Mouse (Mus musculus): ENCODE measurements around the gene Slc17a2. TPM values are rescaled to one million over a fixed set of nuclear protein-coding genes. Genes with fewer than 3 reads are reported as not detected.
"Not testable (repeated sequence)": the region's sequence is repeated elsewhere in the genome, so short reads cannot be mapped to it uniquely, and the experiment has no call there.

Slc17a2 gene
- polyA plus RNA-seq, 1 experiment from 2014 or later = 1.5 TPM

DNA sequence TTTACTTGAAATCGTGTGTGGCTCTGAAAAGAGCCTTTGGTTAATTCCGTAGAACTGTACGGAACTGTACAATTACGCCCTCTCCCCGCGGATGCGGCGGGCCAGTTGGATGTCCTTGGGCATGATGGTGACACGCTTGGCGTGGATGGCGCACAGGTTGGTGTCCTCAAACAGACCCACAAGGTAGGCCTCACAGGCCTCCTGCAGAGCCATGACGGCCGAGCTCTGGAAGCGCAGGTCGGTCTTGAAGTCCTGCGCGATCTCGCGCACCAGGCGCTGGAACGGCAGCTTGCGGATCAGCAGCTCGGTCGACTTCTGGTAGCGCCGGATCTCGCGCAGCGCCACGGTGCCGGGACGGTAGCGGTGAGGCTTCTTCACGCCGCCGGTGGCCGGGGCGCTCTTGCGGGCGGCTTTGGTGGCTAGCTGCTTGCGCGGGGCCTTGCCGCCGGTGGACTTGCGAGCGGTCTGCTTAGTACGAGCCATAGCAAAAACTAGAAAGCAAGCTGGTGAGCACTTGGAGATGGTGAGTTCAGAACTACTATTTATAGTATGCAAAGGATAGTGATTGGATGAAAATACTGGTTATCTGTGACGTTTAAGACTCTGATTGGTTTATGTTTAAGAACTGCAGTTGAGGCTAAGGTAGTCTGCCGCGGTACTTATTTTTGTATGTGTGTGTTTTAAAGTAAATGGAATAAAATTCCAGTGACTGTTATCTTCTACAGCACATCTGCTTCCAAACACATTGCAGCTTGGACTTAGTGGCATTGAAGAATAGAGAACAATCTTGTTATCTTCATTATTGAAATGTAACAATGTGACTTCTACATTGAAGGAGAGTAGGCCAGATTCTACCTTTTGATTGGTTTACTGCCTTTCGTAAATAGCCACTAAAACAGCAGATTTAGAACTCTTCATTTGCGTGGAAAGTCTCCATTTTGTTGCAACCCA is 44.6 kb upstream of the Slc17a2 start, which contains the start of gene Hist1h3a:
Hist1h3a (minus strand) TSS at position 516 of the 951 bp plus-strand sequence.
- H3K4me2 ChIP-seq (ENCODE audit: low read depth, low read length) = peak within 1 kb of the TSS; percentile 86
- H3K36me3 ChIP-seq (ENCODE audit: control insufficient read depth, insufficient read depth); H3K9me3 ChIP-seq (replicated peaks; ENCODE audit: control insufficient read depth, low read length); H3K27me3 ChIP-seq (ENCODE audit: control insufficient read depth, insufficient read depth, low read depth, low read length): not testable (repeated sequence)
- peak; percentile 56 for ATAC-seq (ENCODE audit: low read depth)
- peak within 1 kb of the TSS; percentile 67 for H3K4me3 ChIP-seq (ENCODE audit: low read depth, low read length)
- H3K27ac ChIP-seq (ENCODE audit: low read length) = peak within 1 kb of the TSS; percentile 96
- peak within 1 kb of the TSS; percentile 78 for H3K9ac ChIP-seq (ENCODE audit: low read depth, low read length)
- WGBS (ENCODE audit: insufficient replicate concordance) = under 1% methylated on average over 27 of the region's 52 CpGs
- peaks cover 46% of the 10 kb centered on the region for H3K4me1 ChIP-seq (ENCODE audit: control insufficient read depth, low read depth, low read length)

DNA sequence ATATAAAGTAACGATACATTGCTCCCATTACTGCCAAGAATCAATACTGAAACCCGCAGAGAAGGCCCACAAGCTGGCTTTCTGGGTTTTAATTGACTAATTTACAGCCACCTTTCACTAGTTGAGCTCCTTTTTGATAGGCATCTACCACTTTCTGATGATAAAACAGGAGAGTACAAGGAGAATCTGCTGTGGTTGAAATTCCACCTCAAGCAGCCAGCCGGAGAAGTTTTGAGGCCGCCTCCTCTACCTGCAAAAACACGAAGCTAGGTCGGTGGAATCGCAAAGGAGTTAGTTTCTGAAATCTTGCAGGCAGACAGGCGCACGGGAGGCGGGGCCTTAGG is 43.6 kb upstream of the Slc17a2 start:
- Histone ChIP-seq H3K9me3 (replicated peaks; ENCODE audit: control insufficient read depth, low read length) (no peaks in the 10 kb centered on the region), H3K4me2 (ENCODE audit: low read depth, low read length) (peak overlapping the region; percentile 86), H3K9ac (ENCODE audit: low read depth, low read length) (peak overlapping the region; percentile 78), H3K27me3 (ENCODE audit: control insufficient read depth, insufficient read depth, low read depth, low read length) (no peaks in the 10 kb centered on the region), H3K27ac (ENCODE audit: low read length) (peak overlapping the region; percentile 96), H3K36me3 (ENCODE audit: control insufficient read depth, insufficient read depth) (no peaks in the 10 kb centered on the region), H3K4me1 (ENCODE audit: control insufficient read depth, low read depth, low read length) (peaks cover 43% of the 10 kb centered on the region), H3K4me3 (ENCODE audit: low read depth, low read length) (peak overlapping the region; percentile 67)
- ATAC-seq (ENCODE audit: low read depth) = no peak
- 1% methylated on average over 10 of the region's 10 CpGs for WGBS (ENCODE audit: insufficient replicate concordance)

GRCm38 (mm10) chr13:23763586-23764323 is 43.0 kb upstream of the Slc17a2 start, which contains the start of gene Hist1h1a:
Hist1h1a (plus strand) TSS chr13:23763666.
- H3K4me1 ChIP-seq (ENCODE audit: control insufficient read depth, low read depth, low read length) = peaks cover 42% of the 10 kb centered on the region
- WGBS (ENCODE audit: insufficient replicate concordance) = 2% methylated on average over 34 of the region's 34 CpGs
- ATAC-seq (ENCODE audit: low read depth) = peak; percentile 47

DNA sequence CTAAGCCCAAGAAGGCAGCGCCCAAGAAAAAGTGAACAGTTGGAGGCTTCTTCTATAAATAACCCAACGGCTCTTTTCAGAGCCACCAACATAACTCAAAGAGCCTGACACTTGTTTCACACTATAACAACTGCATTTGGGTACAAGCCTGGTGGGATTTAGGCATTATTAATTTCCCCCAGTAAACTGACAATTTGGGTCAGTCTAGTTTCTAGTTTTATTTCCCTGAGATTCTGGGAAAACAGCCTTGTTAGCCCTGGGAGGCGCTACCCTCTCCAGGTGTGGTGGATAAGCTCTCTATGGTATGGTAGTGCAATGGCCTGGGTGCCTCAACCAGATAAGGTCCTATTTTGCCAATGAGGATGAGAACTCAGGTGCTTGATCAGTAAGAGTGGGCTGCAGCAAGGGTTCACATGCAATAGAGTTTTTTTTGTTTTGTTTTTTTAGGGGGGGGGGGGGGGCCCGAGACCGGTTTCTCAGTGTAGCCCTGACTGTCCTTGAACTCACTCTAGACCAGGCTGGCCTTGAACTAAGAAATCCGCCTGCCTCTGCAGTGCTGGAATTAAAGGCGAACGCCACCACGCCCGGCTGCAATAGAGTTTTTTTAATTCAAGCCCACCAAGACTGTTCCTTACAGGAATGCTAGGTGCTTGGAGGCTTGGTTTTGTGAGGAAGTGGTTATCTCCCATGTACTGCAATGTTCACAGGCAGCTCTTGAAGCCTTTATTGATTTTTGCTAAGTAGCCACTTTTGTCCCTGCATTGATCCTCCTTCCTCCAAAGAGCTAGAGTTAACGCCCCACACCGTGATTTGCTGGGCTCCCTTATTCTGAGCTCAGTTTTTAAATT is 42.2 kb upstream of the Slc17a2 start:
- peak overlapping the region; percentile 67 for H3K4me3 ChIP-seq (ENCODE audit: low read depth, low read length)
- no peaks in the 10 kb centered on the region for H3K27me3 ChIP-seq (ENCODE audit: control insufficient read depth, insufficient read depth, low read depth, low read length)
- peaks cover 35% of the 10 kb centered on the region for H3K4me1 ChIP-seq (ENCODE audit: control insufficient read depth, low read depth, low read length)
- no peaks in the 10 kb centered on the region for H3K9me3 ChIP-seq (replicated peaks; ENCODE audit: control insufficient read depth, low read length)
- peak overlapping the region; percentile 79 for H3K9ac ChIP-seq (ENCODE audit: low read depth, low read length)
- H3K4me2 ChIP-seq (ENCODE audit: low read depth, low read length) = peak overlapping the region; percentile 86
- WGBS (ENCODE audit: insufficient replicate concordance) = 22% methylated on average over 12 of the region's 12 CpGs
- no peak for ATAC-seq (ENCODE audit: low read depth)
- H3K27ac ChIP-seq (ENCODE audit: low read length) = peak overlapping the region; percentile 96
- no peaks in the 10 kb centered on the region for H3K36me3 ChIP-seq (ENCODE audit: control insufficient read depth, insufficient read depth)

More at GRCm38 (mm10) chr13:23763586-23764323, 43.0 kb upstream of the Slc17a2 start, which contains the start of gene Hist1h1a:
- Histone ChIP-seq H3K9me3 (replicated peaks; ENCODE audit: control insufficient read depth, low read length) (no peaks in the 10 kb centered on the region), H3K27ac (ENCODE audit: low read length) (peak within 1 kb of the TSS; percentile 96), H3K9ac (ENCODE audit: low read depth, low read length) (peak within 1 kb of the TSS; percentile 79), H3K4me3 (ENCODE audit: low read depth, low read length) (peak within 1 kb of the TSS; percentile 67), H3K36me3 (ENCODE audit: control insufficient read depth, insufficient read depth) (no peaks in the 10 kb centered on the region), H3K4me2 (ENCODE audit: low read depth, low read length) (peak within 1 kb of the TSS; percentile 86), H3K27me3 (ENCODE audit: control insufficient read depth, insufficient read depth, low read depth, low read length) (no peaks in the 10 kb centered on the region)

GRCm38 (mm10) chr13:23765172-23765513 is 41.6 kb upstream of the Slc17a2 start:
- Histone ChIP-seq H3K9me3 (replicated peaks; ENCODE audit: control insufficient read depth, low read length) (no peaks in the 10 kb centered on the region), H3K27me3 (ENCODE audit: control insufficient read depth, insufficient read depth, low read depth, low read length) (no peaks in the 10 kb centered on the region), H3K4me1 (ENCODE audit: control insufficient read depth, low read depth, low read length) (peaks cover 30% of the 10 kb centered on the region), H3K4me2 (ENCODE audit: low read depth, low read length) (peak overlapping the region; percentile 86), H3K36me3 (ENCODE audit: control insufficient read depth, insufficient read depth) (no peaks in the 10 kb centered on the region), H3K4me3 (ENCODE audit: low read depth, low read length) (peak overlapping the region; percentile 67), H3K9ac (ENCODE audit: low read depth, low read length) (peak overlapping the region; percentile 79), H3K27ac (ENCODE audit: low read length) (peak overlapping the region; percentile 96)
- WGBS (ENCODE audit: insufficient replicate concordance) = 15% methylated on average over 1 of the region's 1 CpGs
- no peak for ATAC-seq (ENCODE audit: low read depth)

GRCm38 (mm10) chr13:23766772-23767171 is 40.0 kb upstream of the Slc17a2 start:
- Histone ChIP-seq H3K4me1 (ENCODE audit: control insufficient read depth, low read depth, low read length) (peaks cover 26% of the 10 kb centered on the region), H3K4me2 (ENCODE audit: low read depth, low read length) (no peak overlapping the region), H3K9me3 (replicated peaks; ENCODE audit: control insufficient read depth, low read length) (no peaks in the 10 kb centered on the region), H3K27ac (ENCODE audit: low read length) (no peak overlapping the region), H3K4me3 (ENCODE audit: low read depth, low read length) (no peak overlapping the region), H3K9ac (ENCODE audit: low read depth, low read length) (no peak overlapping the region), H3K27me3 (ENCODE audit: control insufficient read depth, insufficient read depth, low read depth, low read length) (no peaks in the 10 kb centered on the region), H3K36me3 (ENCODE audit: control insufficient read depth, insufficient read depth) (no peaks in the 10 kb centered on the region)
- ATAC-seq (ENCODE audit: low read depth) = no peak

- Histone ChIP-seq H3K9ac (ENCODE audit: low read depth, low read length) (no peak overlapping the region), H3K4me2 (ENCODE audit: low read depth, low read length) (no peak overlapping the region), H3K27me3 (ENCODE audit: control insufficient read depth, insufficient read depth, low read depth, low read length) (no peaks in the 10 kb centered on the region), H3K4me3 (ENCODE audit: low read depth, low read length) (no peak overlapping the region), H3K4me1 (ENCODE audit: control insufficient read depth, low read depth, low read length) (peaks cover 26% of the 10 kb centered on the region), H3K36me3 (ENCODE audit: control insufficient read depth, insufficient read depth) (no peaks in the 10 kb centered on the region), H3K9me3 (replicated peaks; ENCODE audit: control insufficient read depth, low read length) (no peaks in the 10 kb centered on the region), H3K27ac (ENCODE audit: low read length) (no peak overlapping the region)
- no peak for ATAC-seq (ENCODE audit: low read depth)
- WGBS (ENCODE audit: insufficient replicate concordance) = 41% methylated on average over 5 of the region's 5 CpGs
Measured at GRCm38 (mm10) chr13:23768834-23769397, 37.9 kb upstream of the Slc17a2 start.

- H3K4me2 ChIP-seq (ENCODE audit: low read depth, low read length); H3K4me3 ChIP-seq (ENCODE audit: low read depth, low read length); H3K27ac ChIP-seq (ENCODE audit: low read length); H3K9ac ChIP-seq (ENCODE audit: low read depth, low read length); ATAC-seq (ENCODE audit: low read depth); H3K36me3 ChIP-seq (ENCODE audit: control insufficient read depth, insufficient read depth); H3K27me3 ChIP-seq (ENCODE audit: control insufficient read depth, insufficient read depth, low read depth, low read length); H3K9me3 ChIP-seq (replicated peaks; ENCODE audit: control insufficient read depth, low read length): not testable (repeated sequence)
- H3K4me1 ChIP-seq (ENCODE audit: control insufficient read depth, low read depth, low read length) = peaks cover 19% of the 10 kb centered on the region
- WGBS (ENCODE audit: insufficient replicate concordance) = 63% methylated on average over 2 of the region's 2 CpGs
Measured at GRCm38 (mm10) chr13:23769613-23770012, 37.2 kb upstream of the Slc17a2 start, which contains the start of gene Trim38. Trim38 (plus strand) TSS chr13:23769913.

Data from liver, embryonic 16.5 days (tissue).